Mouse (Mus musculus) neural tube, postnatal 0 days (tissue): ENCODE data around the gene Mkrn2. TPM values are rescaled to one million over a fixed set of nuclear protein-coding genes. Genes with fewer than 3 reads are reported as not detected.

Source experiments
- polyA plus RNA-seq: library from polyadenylated mRNA; unstranded; fragments of >200 nt; fragmentation: Nextera tagmentation; extraction: Ambion mirVana; gene quantifications from 2 replicates; pipeline ENCODE4 v1.2.1, GENCODE M21; 2015

Gene Mkrn2
- polyA plus RNA-seq: 35.4 and 41.0 TPM in 2 replicates

DNA sequence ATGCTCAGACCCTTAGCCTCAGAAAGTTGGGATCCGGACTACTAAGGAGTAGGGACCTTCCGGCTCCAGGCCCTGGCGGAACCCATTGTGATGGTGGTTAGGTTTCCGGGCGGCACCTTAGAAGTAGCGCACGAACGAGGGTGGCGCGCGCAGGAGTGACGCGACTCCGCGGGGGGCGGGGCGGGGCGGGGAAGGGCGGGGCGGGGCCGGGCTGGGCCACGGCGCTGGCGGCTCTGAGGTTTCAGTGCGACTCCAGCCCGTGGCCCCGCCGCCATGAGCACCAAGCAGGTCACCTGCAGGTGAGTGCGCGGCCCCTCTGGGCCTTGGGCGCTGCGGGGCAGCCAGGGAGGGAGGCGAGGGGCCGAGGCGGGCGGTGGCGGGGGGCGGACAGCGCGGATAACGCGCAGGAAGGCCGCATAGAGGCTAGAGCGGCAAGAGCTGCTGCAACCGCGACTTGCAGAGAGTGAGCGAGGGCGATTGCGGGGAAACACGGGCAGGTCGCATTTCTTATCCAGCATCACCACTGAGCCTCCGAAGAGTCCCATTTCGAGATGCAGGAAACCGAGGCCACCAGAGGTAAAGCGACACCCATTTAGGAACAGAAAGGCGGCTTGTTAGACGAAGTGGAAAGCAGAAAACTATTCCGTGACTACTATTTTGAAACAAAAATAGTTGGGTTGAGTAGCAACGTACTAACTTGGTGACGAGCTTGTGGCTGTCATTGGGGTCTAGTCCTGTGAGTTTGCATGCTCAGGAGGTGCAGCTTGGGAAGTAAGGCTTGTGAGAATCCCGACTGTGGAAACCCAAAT is at the start of gene Mkrn2:
Mkrn2 (plus strand) TSS at position 188 of the 809 bp plus-strand sequence.

DNA sequence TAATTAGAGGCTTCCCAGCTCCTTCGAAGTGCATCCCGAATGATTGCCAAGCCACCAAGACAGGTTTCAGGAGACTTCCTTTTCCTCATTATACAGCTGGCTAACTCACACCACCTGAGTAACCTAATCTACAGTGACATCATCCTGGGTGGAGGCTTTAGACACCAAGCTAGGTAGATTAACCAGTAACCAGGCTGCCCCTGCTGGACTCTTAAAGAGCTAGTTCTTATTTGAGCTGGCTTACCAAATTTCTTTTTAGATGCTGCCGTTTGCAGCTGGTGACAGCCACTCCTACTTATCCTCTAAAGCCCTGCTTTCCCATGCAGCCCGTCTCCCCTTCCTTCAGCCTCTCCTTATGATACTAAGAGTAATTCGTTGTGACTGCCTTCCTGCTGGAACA is 9.2 kb upstream of the Mkrn2 start, which contains the start of gene Mkrn2os:
Mkrn2os (minus strand) TSS at position 119 of the 400 bp plus-strand sequence.

Other genes starting within 250 kb of the Mkrn2 start
- 0.64 and 0.71 TPM in 2 replicates for gene Pparg, start 241.0 kb upstream of the Mkrn2 start, polyA plus RNA-seq
- gene Tsen2, start 57.2 kb upstream of the Mkrn2 start, polyA plus RNA-seq: 29.9 and 31.4 TPM in 2 replicates
- gene Mkrn2os, start 9.3 kb upstream of the Mkrn2 start, polyA plus RNA-seq: 0.23 and 0.47 TPM in 2 replicates
- gene Raf1, start 74.7 kb downstream of the Mkrn2 start, polyA plus RNA-seq: 84.7 and 94.4 TPM in 2 replicates
- gene Tmem40, start 160.5 kb downstream of the Mkrn2 start, polyA plus RNA-seq: 1.4 and 2.0 TPM in 2 replicates
- gene Cand2, start 172.6 kb downstream of the Mkrn2 start, polyA plus RNA-seq: 4.8 and 6.0 TPM in 2 replicates
- 931 and 1,167 TPM in 2 replicates for gene Rpl32, start 206.8 kb downstream of the Mkrn2 start, polyA plus RNA-seq
- 1.5 and 1.6 TPM in 2 replicates for gene Efcab12, start 236.5 kb downstream of the Mkrn2 start, polyA plus RNA-seq